Mouse (Mus musculus): ENCODE results near the gene Plekha8. TPM values are rescaled to one million over a fixed set of nuclear protein-coding genes. Genes with fewer than 3 reads are reported as not detected.
A peak's percentile ranks its signal among the peaks of the same experiment; 100 is the strongest.

The Plekha8 gene
- polyA plus RNA-seq, 1 experiment from 2014 or later = 15.8 TPM

DNA sequence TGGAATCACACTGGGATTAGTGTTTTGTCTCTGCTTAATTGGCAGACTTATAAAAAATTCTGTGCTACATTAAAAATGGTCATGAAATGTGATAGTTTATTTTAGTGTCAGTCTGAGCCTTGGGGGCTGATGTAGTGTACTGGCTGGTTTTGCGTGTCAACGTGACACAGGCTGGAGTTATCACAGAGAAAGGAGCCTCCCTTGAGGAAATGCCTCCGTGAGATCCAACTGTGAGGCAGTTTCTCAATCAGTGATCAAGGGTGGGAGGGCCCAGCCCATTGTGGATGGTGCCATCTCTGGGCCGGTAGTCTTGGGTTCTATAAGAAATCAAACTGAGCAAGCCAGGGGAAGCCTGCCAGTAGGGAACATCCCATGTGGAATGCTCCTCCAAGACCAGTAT lies 11.3 kb downstream of the Plekha8 start:
- Histone ChIP-seq H3K36me3 (ENCODE audit: control insufficient read depth, insufficient read depth, low read length) (no peaks in the 10 kb centered on the region), H3K4me1 (ENCODE audit: control insufficient read depth, insufficient read depth, low read length) (no peaks in the 10 kb centered on the region), H3K27me3 (ENCODE audit: control insufficient read depth, insufficient read depth, low read length) (no peaks in the 10 kb centered on the region), H3K4me3 (replicated peaks; ENCODE audit: low read depth, low read length) (no peak overlapping the region), H3K4me2 (ENCODE audit: low read length) (no peak overlapping the region), H3K9me3 (ENCODE audit: control insufficient read depth, low read length) (no peaks in the 10 kb centered on the region), H3K9ac (replicated peaks; ENCODE audit: low read length) (no peak overlapping the region), H3K27ac (replicated peaks; ENCODE audit: low read depth, low read length) (no peak overlapping the region)
- no peak for ATAC-seq (ENCODE audit: low FRiP score, low TSS enrichment)
- DNase-seq = no peak
- 55% methylated on average over 4 of the region's 4 CpGs for WGBS

DNA sequence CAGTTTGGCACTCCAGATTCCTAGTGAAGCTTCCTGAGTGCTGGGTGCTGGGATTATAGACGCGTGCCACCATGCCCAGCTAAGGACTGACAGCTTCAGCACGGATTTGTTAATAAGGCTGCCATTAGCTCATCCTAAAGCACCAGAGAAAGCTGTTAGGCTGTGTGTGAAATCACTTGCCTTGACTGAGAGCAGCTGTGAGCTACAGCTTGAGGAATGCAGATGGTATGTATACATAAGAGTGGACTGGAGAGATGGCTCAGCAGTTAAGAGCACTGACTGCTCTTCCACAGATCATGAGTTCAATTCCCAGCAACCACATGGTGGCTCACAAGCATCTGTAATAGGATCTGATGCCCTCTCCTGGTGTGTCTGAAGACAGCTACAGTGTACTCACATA lies 22.5 kb downstream of the Plekha8 start:
- H3K9ac ChIP-seq (replicated peaks; ENCODE audit: low read length) = no peak overlapping the region
- ATAC-seq (ENCODE audit: low FRiP score, low TSS enrichment) = no peak
- H3K4me2 ChIP-seq (ENCODE audit: low read length) = no peak overlapping the region
- H3K36me3 ChIP-seq (ENCODE audit: control insufficient read depth, insufficient read depth, low read length) = peaks cover 34% of the 10 kb centered on the region
- H3K4me1 ChIP-seq (ENCODE audit: control insufficient read depth, insufficient read depth, low read length) = no peaks in the 10 kb centered on the region
- H3K9me3 ChIP-seq (ENCODE audit: control insufficient read depth, low read length) = no peaks in the 10 kb centered on the region
- no peaks in the 10 kb centered on the region for H3K27me3 ChIP-seq (ENCODE audit: control insufficient read depth, insufficient read depth, low read length)
- H3K27ac ChIP-seq (replicated peaks; ENCODE audit: low read depth, low read length) = no peak overlapping the region
- H3K4me3 ChIP-seq (replicated peaks; ENCODE audit: low read depth, low read length) = no peak overlapping the region
- no peak for DNase-seq
- 81% methylated on average over 3 of the region's 3 CpGs for WGBS

DNA sequence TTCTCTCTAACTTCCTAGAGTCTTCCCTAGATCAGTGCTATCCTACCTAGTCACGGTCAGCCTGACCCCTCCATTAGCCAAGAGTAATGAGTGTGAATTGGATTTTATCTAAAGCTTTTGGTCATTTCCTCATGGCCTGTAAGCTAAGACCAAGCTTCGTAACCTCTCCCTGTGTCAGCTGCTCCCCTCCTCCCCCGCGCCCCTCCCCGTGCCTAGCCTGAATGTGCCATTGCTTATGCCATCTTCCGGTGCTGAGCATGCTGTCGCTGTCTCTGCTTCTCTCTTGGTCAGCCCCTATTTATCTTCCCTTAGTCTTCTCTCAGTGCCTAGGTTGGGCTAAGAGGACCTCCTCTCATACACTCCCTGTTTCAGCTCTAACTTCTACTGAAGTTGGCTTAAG lies 24.6 kb downstream of the Plekha8 start:
- H3K4me1 ChIP-seq (ENCODE audit: control insufficient read depth, insufficient read depth, low read length) = no peaks in the 10 kb centered on the region
- H3K4me2 ChIP-seq (ENCODE audit: low read length) = no peak overlapping the region
- DNase-seq (no peak), ATAC-seq (ENCODE audit: low FRiP score, low TSS enrichment) (no peak)
- peaks cover 50% of the 10 kb centered on the region for H3K36me3 ChIP-seq (ENCODE audit: control insufficient read depth, insufficient read depth, low read length)
- no peak overlapping the region for H3K4me3 ChIP-seq (replicated peaks; ENCODE audit: low read depth, low read length)
- no peaks in the 10 kb centered on the region for H3K27me3 ChIP-seq (ENCODE audit: control insufficient read depth, insufficient read depth, low read length)
- WGBS = 95% methylated on average over 7 of the region's 7 CpGs
- no peak overlapping the region for H3K27ac ChIP-seq (replicated peaks; ENCODE audit: low read depth, low read length)
- no peaks in the 10 kb centered on the region for H3K9me3 ChIP-seq (ENCODE audit: control insufficient read depth, low read length)
- H3K9ac ChIP-seq (replicated peaks; ENCODE audit: low read length) = no peak overlapping the region

DNA sequence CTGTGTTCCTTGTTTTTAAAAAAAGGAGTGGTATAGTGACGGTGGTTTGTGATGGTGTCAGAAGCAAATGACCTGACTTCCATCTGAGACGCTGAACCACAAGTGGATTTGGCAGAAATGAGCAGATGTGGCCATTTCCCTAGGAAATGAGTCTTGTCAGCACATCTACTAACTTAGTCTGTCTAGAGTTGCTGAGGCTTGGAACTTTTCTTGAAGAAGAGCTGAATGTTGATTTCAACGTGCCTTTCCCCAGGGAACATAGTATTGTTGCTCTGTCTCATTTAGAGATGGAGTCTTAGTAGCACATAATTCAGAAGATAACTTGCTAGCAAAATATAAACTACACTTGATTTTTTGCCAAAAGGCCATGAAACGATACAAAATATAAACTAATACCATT lies 25.4 kb downstream of the Plekha8 start:
- H3K9ac ChIP-seq (replicated peaks; ENCODE audit: low read length) = no peak overlapping the region
- no peaks in the 10 kb centered on the region for H3K4me1 ChIP-seq (ENCODE audit: control insufficient read depth, insufficient read depth, low read length)
- no peak for ATAC-seq (ENCODE audit: low FRiP score, low TSS enrichment)
- H3K4me2 ChIP-seq (ENCODE audit: low read length) = no peak overlapping the region
- DNase-seq = no peak
- no peak overlapping the region for H3K27ac ChIP-seq (replicated peaks; ENCODE audit: low read depth, low read length)
- WGBS = 89% methylated on average over 4 of the region's 4 CpGs
- no peak overlapping the region for H3K4me3 ChIP-seq (replicated peaks; ENCODE audit: low read depth, low read length)
- no peaks in the 10 kb centered on the region for H3K27me3 ChIP-seq (ENCODE audit: control insufficient read depth, insufficient read depth, low read length)
- no peaks in the 10 kb centered on the region for H3K9me3 ChIP-seq (ENCODE audit: control insufficient read depth, low read length)
- peaks cover 53% of the 10 kb centered on the region for H3K36me3 ChIP-seq (ENCODE audit: control insufficient read depth, insufficient read depth, low read length)

DNA sequence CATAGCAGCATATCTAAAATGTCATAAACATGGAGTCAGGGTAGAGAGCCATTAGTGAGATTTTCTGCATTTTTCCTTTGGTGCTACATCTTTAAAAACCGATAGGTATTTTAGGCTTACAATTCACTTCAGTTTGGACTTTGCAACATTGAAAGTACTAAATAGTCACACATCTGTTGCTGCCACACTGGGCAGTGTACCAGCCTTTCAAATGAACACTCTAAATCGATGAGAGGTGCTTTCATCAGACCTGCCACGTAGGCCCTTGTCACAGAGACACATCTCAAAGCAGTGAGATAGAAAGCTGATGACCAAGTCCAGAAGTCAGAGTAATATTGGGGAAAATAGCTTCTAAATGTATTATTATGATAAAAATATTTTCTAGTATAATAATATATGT lies 33.5 kb downstream of the Plekha8 start:
- no peaks in the 10 kb centered on the region for H3K4me1 ChIP-seq (ENCODE audit: control insufficient read depth, insufficient read depth, low read length)
- no peak overlapping the region for H3K4me2 ChIP-seq (ENCODE audit: low read length)
- WGBS = 93% methylated on average over 3 of the region's 3 CpGs
- no peak overlapping the region for H3K27ac ChIP-seq (replicated peaks; ENCODE audit: low read depth, low read length)
- H3K4me3 ChIP-seq (replicated peaks; ENCODE audit: low read depth, low read length) = no peak overlapping the region
- H3K27me3 ChIP-seq (ENCODE audit: control insufficient read depth, insufficient read depth, low read length) = no peaks in the 10 kb centered on the region
- H3K9me3 ChIP-seq (ENCODE audit: control insufficient read depth, low read length) = no peaks in the 10 kb centered on the region
- ATAC-seq (ENCODE audit: low FRiP score, low TSS enrichment) = no peak
- no peak overlapping the region for H3K9ac ChIP-seq (replicated peaks; ENCODE audit: low read length)
- peaks cover 48% of the 10 kb centered on the region for H3K36me3 ChIP-seq (ENCODE audit: control insufficient read depth, insufficient read depth, low read length)
- DNase-seq = no peak

DNA sequence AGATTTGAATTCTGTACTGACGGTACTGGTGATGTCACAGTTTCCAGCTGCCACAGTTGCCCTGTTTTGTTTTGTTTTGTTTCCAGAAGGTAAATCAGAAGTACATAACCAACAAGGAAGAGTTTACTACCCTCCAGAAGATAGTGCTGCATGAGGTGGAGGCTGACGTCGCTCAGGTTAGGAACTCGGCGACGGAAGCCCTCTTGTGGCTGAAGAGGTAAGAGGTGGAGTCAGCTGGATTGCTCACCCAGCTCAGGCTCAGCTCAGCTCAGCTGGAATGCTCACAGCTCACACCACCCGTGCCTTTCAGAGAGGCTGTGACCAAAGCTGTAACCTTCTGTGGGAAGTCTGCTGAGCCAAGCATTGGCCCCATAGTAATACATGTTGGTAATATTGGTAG lies 34.8 kb downstream of the Plekha8 start:
- no peaks in the 10 kb centered on the region for H3K27me3 ChIP-seq (ENCODE audit: control insufficient read depth, insufficient read depth, low read length)
- DNase-seq = peak; percentile 68
- H3K9me3 ChIP-seq (ENCODE audit: control insufficient read depth, low read length) = no peaks in the 10 kb centered on the region
- no peak for ATAC-seq (ENCODE audit: low FRiP score, low TSS enrichment)
- H3K4me1 ChIP-seq (ENCODE audit: control insufficient read depth, insufficient read depth, low read length) = no peaks in the 10 kb centered on the region
- H3K27ac ChIP-seq (replicated peaks; ENCODE audit: low read depth, low read length) = no peak overlapping the region
- H3K4me3 ChIP-seq (replicated peaks; ENCODE audit: low read depth, low read length) = no peak overlapping the region
- peaks cover 42% of the 10 kb centered on the region for H3K36me3 ChIP-seq (ENCODE audit: control insufficient read depth, insufficient read depth, low read length)
- no peak overlapping the region for H3K9ac ChIP-seq (replicated peaks; ENCODE audit: low read length)
- 38% methylated on average over 7 of the region's 7 CpGs for WGBS
- H3K4me2 ChIP-seq (ENCODE audit: low read length) = no peak overlapping the region

DNA sequence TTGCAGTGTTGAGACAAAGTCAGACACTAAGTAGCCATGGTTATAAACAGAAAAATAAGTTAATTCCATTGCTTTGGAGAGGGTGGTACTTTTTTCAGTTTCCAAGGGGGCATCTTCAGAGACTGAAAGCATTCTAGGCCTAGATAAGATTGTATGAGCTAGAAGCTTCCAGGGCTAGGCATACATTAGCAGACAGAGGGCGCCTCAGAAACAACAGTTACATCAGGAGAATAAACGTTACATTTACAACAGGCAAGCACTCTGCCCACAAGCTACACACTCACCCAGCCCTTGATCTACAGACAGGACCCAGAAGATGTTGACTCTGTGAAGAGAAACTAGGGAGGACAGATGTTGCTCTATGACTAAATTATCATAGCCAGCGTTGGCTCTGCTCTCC lies 36.6 kb downstream of the Plekha8 start:
- Histone ChIP-seq H3K27ac (replicated peaks; ENCODE audit: low read depth, low read length) (no peak overlapping the region), H3K4me2 (ENCODE audit: low read length) (no peak overlapping the region), H3K27me3 (ENCODE audit: control insufficient read depth, insufficient read depth, low read length) (no peaks in the 10 kb centered on the region), H3K4me3 (replicated peaks; ENCODE audit: low read depth, low read length) (no peak overlapping the region), H3K4me1 (ENCODE audit: control insufficient read depth, insufficient read depth, low read length) (no peaks in the 10 kb centered on the region), H3K9me3 (ENCODE audit: control insufficient read depth, low read length) (no peaks in the 10 kb centered on the region), H3K36me3 (ENCODE audit: control insufficient read depth, insufficient read depth, low read length) (peaks cover 41% of the 10 kb centered on the region), H3K9ac (replicated peaks; ENCODE audit: low read length) (no peak overlapping the region)
- WGBS = 51% methylated on average over 3 of the region's 3 CpGs
- DNase-seq (peak; percentile 65), ATAC-seq (ENCODE audit: low FRiP score, low TSS enrichment) (no peak)

DNA sequence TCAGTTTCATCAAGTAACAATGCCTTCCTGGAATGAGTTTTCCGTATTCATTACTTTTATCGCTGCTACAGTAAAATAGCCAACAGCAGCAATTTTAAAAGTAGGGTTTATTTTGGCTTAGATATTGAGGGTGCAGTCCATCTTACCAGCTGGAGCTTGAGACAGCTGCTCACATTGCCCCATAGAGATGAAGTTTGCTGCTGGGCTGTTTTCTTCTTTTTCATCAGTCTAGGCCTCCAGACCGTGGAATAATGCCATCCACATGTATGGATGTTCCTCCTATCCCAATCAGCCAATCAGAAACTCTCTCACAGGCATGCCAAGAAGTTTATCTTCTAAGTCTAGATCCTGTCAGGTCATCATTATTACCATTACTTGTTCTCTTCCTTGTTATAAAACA lies 45.0 kb downstream of the Plekha8 start:
- H3K9me3 ChIP-seq (ENCODE audit: control insufficient read depth, low read length) = no peaks in the 10 kb centered on the region
- ATAC-seq (ENCODE audit: low FRiP score, low TSS enrichment) (no peak), DNase-seq (no peak)
- H3K27me3 ChIP-seq (ENCODE audit: control insufficient read depth, insufficient read depth, low read length) = no peaks in the 10 kb centered on the region
- no peaks in the 10 kb centered on the region for H3K4me1 ChIP-seq (ENCODE audit: control insufficient read depth, insufficient read depth, low read length)
- no peak overlapping the region for H3K9ac ChIP-seq (replicated peaks; ENCODE audit: low read length)
- WGBS = 96% methylated on average over 3 of the region's 3 CpGs
- H3K4me3 ChIP-seq (replicated peaks; ENCODE audit: low read depth, low read length) = no peak overlapping the region
- H3K4me2 ChIP-seq (ENCODE audit: low read length) = no peak overlapping the region
- peaks cover 36% of the 10 kb centered on the region for H3K36me3 ChIP-seq (ENCODE audit: control insufficient read depth, insufficient read depth, low read length)
- no peak overlapping the region for H3K27ac ChIP-seq (replicated peaks; ENCODE audit: low read depth, low read length)

DNA sequence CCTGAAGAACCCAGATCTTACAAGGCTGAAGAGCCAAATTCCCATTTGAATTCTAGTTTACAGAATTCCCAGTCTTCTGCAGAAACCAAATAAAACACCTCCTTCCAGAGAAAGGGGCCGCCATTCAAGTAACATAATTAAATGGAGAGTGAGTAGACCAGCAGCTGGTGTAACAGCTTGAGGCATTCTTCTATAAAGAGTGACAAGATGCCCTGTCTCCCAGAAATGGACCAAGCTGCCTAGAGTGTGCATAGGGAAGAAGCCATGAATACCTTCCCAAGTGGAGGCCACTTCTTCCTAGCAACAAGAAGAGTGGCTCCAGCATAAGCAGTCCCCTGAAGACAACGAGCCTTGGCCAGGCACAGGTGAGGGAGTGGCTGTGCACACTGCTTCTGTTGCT lies 47.0 kb downstream of the Plekha8 start:
- Histone ChIP-seq H3K27ac (replicated peaks; ENCODE audit: low read depth, low read length) (no peak overlapping the region), H3K9ac (replicated peaks; ENCODE audit: low read length) (no peak overlapping the region), H3K27me3 (ENCODE audit: control insufficient read depth, insufficient read depth, low read length) (no peaks in the 10 kb centered on the region), H3K36me3 (ENCODE audit: control insufficient read depth, insufficient read depth, low read length) (peaks cover 25% of the 10 kb centered on the region), H3K9me3 (ENCODE audit: control insufficient read depth, low read length) (no peaks in the 10 kb centered on the region), H3K4me3 (replicated peaks; ENCODE audit: low read depth, low read length) (no peak overlapping the region), H3K4me2 (ENCODE audit: low read length) (no peak overlapping the region), H3K4me1 (ENCODE audit: control insufficient read depth, insufficient read depth, low read length) (no peaks in the 10 kb centered on the region)
- DNase-seq (no peak), ATAC-seq (ENCODE audit: low FRiP score, low TSS enrichment) (no peak)
- 85% methylated on average over 2 of the region's 2 CpGs for WGBS

All from midbrain, embryonic 14.5 days (tissue).